Mouse (Mus musculus): ENCODE data around the gene Smg7. TPM values are rescaled to one million over a fixed set of nuclear protein-coding genes. Genes with fewer than 3 reads are reported as not detected.

Gene Smg7
- polyA plus RNA-seq, 1 experiment from 2014 or later = 14.4 TPM

GRCm38 (mm10) chr1:152788121-152788660 lies 114.3 kb downstream of the Smg7 start:
- H3K27ac ChIP-seq (ENCODE audit: low read length) = no peak overlapping the region
- no peak overlapping the region for H3K4me2 ChIP-seq (replicated peaks; ENCODE audit: low read depth, low read length)
- H3K9me3 ChIP-seq (ENCODE audit: low read length) = no peaks in the 10 kb centered on the region
- no peaks in the 10 kb centered on the region for H3K36me3 ChIP-seq (ENCODE audit: insufficient read depth, low read length)
- H3K9ac ChIP-seq (replicated peaks; ENCODE audit: low read depth) = no peak overlapping the region
- 53% methylated on average over 4 of the region's 4 CpGs for WGBS
- DNase-seq (ENCODE audit: low spot score) = no peak
- ATAC-seq = no peak
- H3K4me1 ChIP-seq (ENCODE audit: insufficient read depth, low read depth, low read length) = no peaks in the 10 kb centered on the region
- H3K27me3 ChIP-seq (replicated peaks; ENCODE audit: insufficient read depth, low read length) = no peaks in the 10 kb centered on the region
- TF ChIP-seq CTCF (IDR thresholded peaks at IDR 0.05) (no peak), EP300 (IDR thresholded peaks at IDR 0.05) (no peak)
- H3K4me3 ChIP-seq (ENCODE audit: low read depth, low read length) = no peak overlapping the region

Other genes with a start within 250 kb of the Smg7 start
- 0.50 and 0.74 TPM in 2 replicates for gene Apobec4, start 152.1 kb downstream of the Smg7 start, polyA plus RNA-seq (2015; fragmentation: Nextera tagmentation; extraction: Ambion mirVana)
- 33.2 and 44.4 TPM in 2 replicates for gene Rgl1, start 136.3 kb downstream of the Smg7 start, polyA plus RNA-seq (2015; fragmentation: Nextera tagmentation; extraction: Ambion mirVana)
- gene Arpc5, start 136.1 kb downstream of the Smg7 start, polyA plus RNA-seq (2015; fragmentation: Nextera tagmentation; extraction: Ambion mirVana) = 376 and 377 TPM in 2 replicates
- gene Ncf2, start 102.5 kb downstream of the Smg7 start, polyA plus RNA-seq (2015; fragmentation: Nextera tagmentation; extraction: Ambion mirVana) = 9.6 and 12.0 TPM in 2 replicates
- 4.5 and 4.8 TPM in 2 replicates for gene Nmnat2, start 52.3 kb upstream of the Smg7 start, polyA plus RNA-seq (2015; fragmentation: Nextera tagmentation; extraction: Ambion mirVana)

All from lung, postnatal 0 days (tissue).